12 mouse cellular contexts compared by ENCODE assay signal in the genomic region with DNA sequence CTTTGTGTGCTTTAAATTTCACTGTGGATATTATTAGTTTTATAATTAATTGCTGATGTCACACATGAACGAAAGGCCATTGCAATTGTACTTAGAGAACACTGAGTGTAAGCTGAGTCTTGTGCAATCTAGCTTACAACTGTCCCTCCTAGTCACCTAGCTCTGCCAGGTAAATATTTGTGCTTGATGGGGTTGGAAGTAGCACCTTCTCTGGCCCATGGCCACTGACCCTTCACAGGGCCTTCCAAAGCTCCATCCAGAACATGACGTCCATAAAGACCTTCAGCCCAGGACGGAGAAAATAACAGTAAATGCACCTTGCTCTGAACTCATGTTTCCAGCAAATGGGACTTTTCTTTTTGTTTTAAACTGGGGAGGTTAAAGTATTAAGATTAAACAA.
"Had no signal": no experiment of that assay in that cellular context is flagged by ENCODE, and none has a peak within 500 bp of the region (broad histone marks: within the 10 kb centered on the region; RNA-seq: fewer than 3 reads in every experiment).

No protein-coding gene starts in this region.

- H3K36me3 ChIP-seq: limb, embryonic 10.5 days; lung, embryonic 15.5 days had no signal

- H3K4me1 ChIP-seq: limb, embryonic 10.5 days; lung, embryonic 15.5 days had no signal

- H3K27ac ChIP-seq: hindbrain, embryonic 15.5 days; left cerebral cortex, adult 2 months; limb, embryonic 10.5 days; lung, embryonic 15.5 days; midbrain, embryonic 13.5 days; neural tube, embryonic 13.5 days had no signal

- H3K9me3 ChIP-seq: hindbrain, embryonic 15.5 days; limb, embryonic 10.5 days; lung, embryonic 15.5 days; midbrain, embryonic 13.5 days; neural tube, embryonic 13.5 days had no signal

- ATAC-seq: intestine, embryonic 16.5 days; midbrain, embryonic 13.5 days had no signal

- H3K4me2 ChIP-seq: hindbrain, embryonic 15.5 days; lung, embryonic 15.5 days; midbrain, embryonic 13.5 days; neural tube, embryonic 13.5 days had no signal

- H3K27me3 ChIP-seq: hindbrain, embryonic 15.5 days; lung, embryonic 15.5 days; midbrain, embryonic 13.5 days; neural tube, embryonic 13.5 days had no signal

- H3K9ac ChIP-seq: hindbrain, embryonic 15.5 days; lung, embryonic 15.5 days; midbrain, embryonic 13.5 days; neural tube, embryonic 13.5 days had no signal

- DNase-seq: kidney, adult 8-10 months; kidney, postnatal 10 days; retina, postnatal 1 day; right cerebral cortex, postnatal 14 days; thymus, postnatal 36 days had no signal

- H3K4me3 ChIP-seq: hindbrain, embryonic 15.5 days; left cerebral cortex, adult 2 months; limb, embryonic 10.5 days; lung, embryonic 15.5 days; midbrain, embryonic 13.5 days; neural tube, embryonic 13.5 days had no signal
